Mouse (Mus musculus) bone marrow, adult 2 months (tissue): ENCODE measurements around the gene Ncbp1.

Experiments
- CTCF ChIP-seq: fragments of 200-500 bp; IDR thresholded peaks from 2 replicates; pipeline ENCODE4 v1.5.1; 2011; ENCODE audit warnings: low read length, control low read depth; ENCODE audit not compliant: control insufficient read depth, insufficient read depth
- POLR2A ChIP-seq: fragments of 200-500 bp; IDR thresholded peaks from 2 replicates; pipeline ENCODE4 v1.6.1; 2011; ENCODE audit warnings: low read depth, mild to moderate bottlenecking, control low read depth, low read length, borderline replicate concordance; ENCODE audit not compliant: control insufficient read depth

DNA sequence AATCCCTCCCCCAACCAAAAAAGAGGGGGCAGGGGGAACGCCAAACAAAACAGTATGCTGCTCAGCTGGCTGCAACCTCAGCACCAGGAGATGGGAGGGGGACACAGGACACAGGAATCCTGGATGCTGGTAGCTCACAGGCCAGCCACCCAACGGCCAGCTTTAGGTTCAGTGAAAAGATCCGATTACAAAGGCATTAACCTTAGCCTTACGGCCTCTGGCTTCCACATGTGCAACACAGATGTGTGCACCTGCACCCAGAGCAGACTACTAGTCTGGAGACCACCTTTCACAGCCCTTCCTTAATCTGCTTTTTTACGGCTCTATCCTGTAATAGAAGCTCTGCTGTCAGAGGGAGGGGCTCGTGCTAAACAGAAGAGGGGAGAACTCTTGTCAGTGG is 42.8 kb downstream of the Ncbp1 start:
- TF ChIP-seq CTCF (no peak), POLR2A (no peak)
